Mouse (Mus musculus): Measurements from ENCODE around the gene Tgm2.

Tgm2 gene

GRCm38 (mm10) chr2:158166628-158167027, 20.4 kb upstream of the Tgm2 start:
- peak; percentile 71 for DNase-seq

- no peak for DNase-seq
Observed at GRCm38 (mm10) chr2:158165776-158166175, 19.5 kb upstream of the Tgm2 start.

- no peak for DNase-seq
Observed at GRCm38 (mm10) chr2:158163034-158163433, 16.8 kb upstream of the Tgm2 start.

GRCm38 (mm10) chr2:158161761-158162160, 15.5 kb upstream of the Tgm2 start:
- no peak for DNase-seq

GRCm38 (mm10) chr2:158159376-158160235, 13.4 kb upstream of the Tgm2 start:
- peak; percentile 38 for DNase-seq

- DNase-seq, result no peak
Observed at GRCm38 (mm10) chr2:158157654-158158053, 11.4 kb upstream of the Tgm2 start.

- DNase-seq, result no peak
Observed at GRCm38 (mm10) chr2:158156487-158156886, 10.3 kb upstream of the Tgm2 start.

GRCm38 (mm10) chr2:158155615-158156014, 9.4 kb upstream of the Tgm2 start:
- DNase-seq, result no peak

- no peak for DNase-seq
Observed at GRCm38 (mm10) chr2:158155101-158155500, 8.9 kb upstream of the Tgm2 start.

GRCm38 (mm10) chr2:158154641-158155040, 8.4 kb upstream of the Tgm2 start:
- DNase-seq, result no peak

GRCm38 (mm10) chr2:158153728-158154343, 7.6 kb upstream of the Tgm2 start:
- peak; percentile 37 for DNase-seq

- DNase-seq, result no peak
Observed at GRCm38 (mm10) chr2:158152685-158153309, 6.6 kb upstream of the Tgm2 start.

- no peak for DNase-seq
Observed at GRCm38 (mm10) chr2:158151077-158151476, 4.8 kb upstream of the Tgm2 start.

GRCm38 (mm10) chr2:158146971-158147370, 735 bp upstream of the Tgm2 start:
- no peak for DNase-seq

GRCm38 (mm10) chr2:158145528-158146065, 639 bp downstream of the Tgm2 start:
- DNase-seq, result no peak

GRCm38 (mm10) chr2:158144750-158145527, 1.3 kb downstream of the Tgm2 start:
- DNase-seq, result no peak

- no peak for DNase-seq
Observed at GRCm38 (mm10) chr2:158144263-158144662, 2.0 kb downstream of the Tgm2 start.

- DNase-seq, result no peak
Observed at GRCm38 (mm10) chr2:158143816-158144215, 2.4 kb downstream of the Tgm2 start.

GRCm38 (mm10) chr2:158142981-158143380, 3.3 kb downstream of the Tgm2 start:
- no peak for DNase-seq

GRCm38 (mm10) chr2:158141690-158142440, 4.4 kb downstream of the Tgm2 start:
- DNase-seq, result no peak

GRCm38 (mm10) chr2:158141271-158141670, 5.0 kb downstream of the Tgm2 start:
- DNase-seq, result no peak

GRCm38 (mm10) chr2:158140664-158141063, 5.6 kb downstream of the Tgm2 start:
- DNase-seq, result no peak
